Mouse (Mus musculus) MEL (cell line): ENCODE data around the gene Ankrd22. TPM values are rescaled to one million over a fixed set of nuclear protein-coding genes. Genes with fewer than 3 reads are reported as not detected.

Experiments
- DNase-seq: peaks from one replicate; pipeline ENCODE4 v3.0.0; 2011; ENCODE audit warnings: low read depth, low spot score
- H3K27ac ChIP-seq: 2 replicates; pipeline ENCODE4 v1.5.1; 2012; ENCODE audit warnings: low read depth, mild to moderate bottlenecking, control low read depth, low read length, moderate library complexity; ENCODE audit not compliant: control insufficient read depth
- H3K27me3 ChIP-seq, 2 experiments: fragments of 150-350 bp in 1 of 2; sonication (generic) in 1 of 2; 2 replicates each; pipeline ENCODE4 v1.6.1; 2012; ENCODE audit warnings: low read length in 2 of 2, mild to moderate bottlenecking in 2 of 2, improper control_type of control experiment in 1 of 2, moderate library complexity in 1 of 2; ENCODE audit not compliant: insufficient read depth in 2 of 2, control insufficient read depth in 1 of 2
- H3K36me3 ChIP-seq, 2 experiments: 2 replicates each; pipeline ENCODE4 v1.6.1; 2012 to 2014; ENCODE audit warnings: low read length in 2 of 2, improper control_type of control experiment in 1 of 2, inconsistent platforms in 1 of 2, mild to moderate bottlenecking in 1 of 2; ENCODE audit not compliant: insufficient read depth in 2 of 2, control insufficient read depth in 1 of 2
- H3K4me1 ChIP-seq, 2 experiments: fragments of 150-350 bp in 1 of 2; sonication (generic) in 1 of 2; 2 replicates each; pipeline ENCODE4 v1.6.1; 2012; ENCODE audit warnings: low read length in 2 of 2, improper control_type of control experiment in 1 of 2, mild to moderate bottlenecking in 1 of 2; ENCODE audit not compliant: insufficient read depth in 2 of 2, control insufficient read depth in 1 of 2
- H3K4me3 ChIP-seq, 2 experiments: fragments of 150-350 bp in 1 of 2; sonication (generic) in 1 of 2; 2 replicates each; pipeline ENCODE4 v1.5.1; 2012; ENCODE audit warnings: low read depth in 2 of 2, low read length in 2 of 2, mild to moderate bottlenecking in 2 of 2, moderate library complexity in 2 of 2, control low read depth in 1 of 2, improper control_type of control experiment in 1 of 2; ENCODE audit not compliant: control insufficient read depth in 1 of 2, insufficient read depth in 1 of 2
- H3K79me2 ChIP-seq: 2 replicates; pipeline ENCODE4 v1.6.1; 2012; ENCODE audit warnings: mild to moderate bottlenecking, low read length, moderate library complexity; ENCODE audit not compliant: control insufficient read depth, poor library complexity, insufficient read depth
- H3K9ac ChIP-seq: 2 replicates; pipeline ENCODE4 v1.6.1; 2012; ENCODE audit warnings: low read depth, mild to moderate bottlenecking, control low read depth, low read length, moderate library complexity; ENCODE audit not compliant: control insufficient read depth, poor library complexity, severe bottlenecking
- H3K9me3 ChIP-seq: fragments of 150-350 bp; sonication (generic); replicated peaks from 2 replicates; pipeline ENCODE4 v1.6.1; 2012; ENCODE audit warnings: mild to moderate bottlenecking, low read length, improper control_type of control experiment, moderate library complexity; ENCODE audit not compliant: insufficient read depth
- BHLHE40 ChIP-seq: IDR thresholded peaks from 2 replicates; pipeline ENCODE4 v1.6.1; 2012; ENCODE audit warnings: low read depth, mild to moderate bottlenecking, inconsistent platforms, low read length, improper control_type of control experiment, borderline replicate concordance
- CTCF ChIP-seq, 3 experiments: IDR thresholded peaks in 2 of 3; conservative IDR thresholded peaks in 1 of 3; 2 replicates each; pipeline ENCODE4 v1.5.1; 2011 to 2012; ENCODE audit warnings: low read length in 3 of 3, low read depth in 2 of 3, mild to moderate bottlenecking in 2 of 3, improper control_type of control experiment in 1 of 3, inconsistent platforms in 1 of 3, mixed read lengths in 1 of 3, moderate library complexity in 1 of 3; ENCODE audit not compliant: control insufficient read depth in 1 of 3, insufficient read depth in 1 of 3, poor library complexity in 1 of 3, severe bottlenecking in 1 of 3
- ELF1 ChIP-seq: IDR thresholded peaks from 2 replicates; pipeline ENCODE4 v1.6.1; 2014; ENCODE audit warnings: low read depth, mild to moderate bottlenecking, inconsistent platforms, low read length, improper control_type of control experiment, moderate library complexity
- EP300 ChIP-seq, 2 experiments: IDR thresholded peaks; 2 replicates each; pipeline ENCODE4 v1.6.1; 2011; ENCODE audit warnings: improper control_type of control experiment in 2 of 2, low read length in 2 of 2, low read depth in 1 of 2, mild to moderate bottlenecking in 1 of 2
- GABPA ChIP-seq: IDR thresholded peaks from 2 replicates; pipeline ENCODE4 v1.6.1; 2012; ENCODE audit warnings: low read depth, mild to moderate bottlenecking, inconsistent platforms, low read length, improper control_type of control experiment, moderate library complexity
- GATA1 ChIP-seq: IDR thresholded peaks from 2 replicates; pipeline ENCODE4 v1.6.1; 2011; ENCODE audit warnings: low read depth, low read length, improper control_type of control experiment
- JUND ChIP-seq: IDR thresholded peaks from 2 replicates; pipeline ENCODE4 v1.6.1; 2011; ENCODE audit warnings: low read depth, mild to moderate bottlenecking, improper control_type of control experiment, low read length
- KAT2A ChIP-seq: conservative IDR thresholded peaks from 2 replicates; pipeline ENCODE4 v1.6.1; 2012; ENCODE audit warnings: low read depth, low read length, improper control_type of control experiment, inconsistent platforms
- MAZ ChIP-seq: IDR thresholded peaks from 2 replicates; pipeline ENCODE4 v1.6.1; 2012; ENCODE audit warnings: low read depth, mild to moderate bottlenecking, inconsistent platforms, low read length, improper control_type of control experiment
- MYC ChIP-seq: IDR thresholded peaks from 2 replicates; pipeline ENCODE4 v1.6.1; 2011; ENCODE audit warnings: low read depth, mild to moderate bottlenecking, low read length, improper control_type of control experiment, moderate library complexity
- NELFE ChIP-seq: IDR thresholded peaks from 2 replicates; pipeline ENCODE4 v1.6.1; 2011; ENCODE audit warnings: low read depth, low read length, improper control_type of control experiment
- NRF1 ChIP-seq: IDR thresholded peaks from 2 replicates; pipeline ENCODE4 v1.6.1; 2014; ENCODE audit warnings: low read depth, mild to moderate bottlenecking, inconsistent platforms, low read length, improper control_type of control experiment, moderate library complexity; ENCODE audit not compliant: poor library complexity, insufficient read depth, severe bottlenecking
- SIN3A ChIP-seq: IDR thresholded peaks from 2 replicates; pipeline ENCODE4 v1.6.1; 2012; ENCODE audit warnings: low read length, improper control_type of control experiment, inconsistent platforms
- TCF12 ChIP-seq: IDR thresholded peaks from 2 replicates; pipeline ENCODE4 v1.6.1; 2014; ENCODE audit warnings: low read depth, mild to moderate bottlenecking, inconsistent platforms, low read length, improper control_type of control experiment, moderate library complexity
- USF1 ChIP-seq: IDR thresholded peaks from 2 replicates; pipeline ENCODE4 v1.6.1; 2014; ENCODE audit warnings: low read depth, mild to moderate bottlenecking, inconsistent platforms, low read length, improper control_type of control experiment, moderate library complexity
- USF2 ChIP-seq, 2 experiments: IDR thresholded peaks; 2 replicates each; pipeline ENCODE4 v1.6.1; 2011 to 2012; ENCODE audit warnings: improper control_type of control experiment in 2 of 2, low read length in 2 of 2, borderline replicate concordance in 1 of 2, inconsistent platforms in 1 of 2, low read depth in 1 of 2, mild to moderate bottlenecking in 1 of 2; ENCODE audit not compliant: insufficient read depth in 1 of 2
- ZC3H11A ChIP-seq: IDR thresholded peaks from 2 replicates; pipeline ENCODE4 v1.6.1; 2012; ENCODE audit warnings: low read depth, mild to moderate bottlenecking, inconsistent platforms, low read length, improper control_type of control experiment
- ZKSCAN1 ChIP-seq: IDR thresholded peaks from 2 replicates; pipeline ENCODE4 v1.6.1; 2012; ENCODE audit warnings: low read depth, mild to moderate bottlenecking, inconsistent platforms, low read length, improper control_type of control experiment, moderate library complexity
- ZNF384 ChIP-seq: IDR thresholded peaks from 2 replicates; pipeline ENCODE4 v1.6.1; 2012; ENCODE audit warnings: low read depth, mild to moderate bottlenecking, inconsistent platforms, low read length, improper control_type of control experiment
- polyA plus RNA-seq, 2 experiments: library from polyadenylated mRNA; stranded (reverse) in 1 of 2; unstranded in 1 of 2; fragments of >175 nt in 1 of 2; fragments of >200 nt in 1 of 2; gene quantifications; 2 replicates each; pipeline versions ENCODE4 v1.2.1 to v1.2.4; 2012; ENCODE audit warnings: low replicate concordance in 2 of 2, low read depth in 1 of 2; ENCODE audit not compliant: insufficient read length in 2 of 2, insufficient read depth in 1 of 2, missing spikeins in 1 of 2
- total RNA-seq: library from RNA; depleted of rRNA; stranded (reverse); fragments of 300-350 nt; gene quantifications from 2 replicates; pipeline ENCODE4 v1.2.3, GENCODE M21; 2012

The Ankrd22 gene
- total and polyA plus RNA-seq, 3 experiments: not detected

DNA sequence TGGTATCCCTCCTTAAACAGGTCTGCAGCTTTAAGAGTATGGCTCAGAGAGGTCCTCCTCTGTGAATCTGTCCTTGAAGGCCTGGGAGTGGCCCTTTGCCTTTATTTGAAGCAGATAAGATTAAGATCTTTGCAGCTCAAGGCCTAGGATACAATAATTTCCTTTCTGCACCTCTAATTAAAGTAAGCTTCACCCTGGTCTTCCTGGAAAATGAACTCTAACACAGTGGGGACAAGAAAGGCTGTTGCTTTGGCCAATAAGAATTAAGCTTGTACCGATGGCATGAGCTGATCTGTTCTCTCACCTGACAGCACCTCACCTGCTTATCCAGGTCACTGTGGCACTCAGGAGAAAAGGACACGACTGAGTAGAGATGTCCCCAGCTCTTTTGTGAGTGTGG, 45.0 kb upstream of the Ankrd22 start:
- H3K27me3 ChIP-seq: no peaks in the 10 kb centered on the region
- no peaks in the 10 kb centered on the region for H3K4me1 ChIP-seq
- no peak overlapping the region for H3K4me3 ChIP-seq
- no peak overlapping the region for H3K9ac ChIP-seq
- no peaks in the 10 kb centered on the region for H3K79me2 ChIP-seq
- no peaks in the 10 kb centered on the region for H3K9me3 ChIP-seq
- H3K27ac ChIP-seq: no peak overlapping the region
- TF ChIP-seq SIN3A: no peak
- TF ChIP-seq USF1: no peak
- TF ChIP-seq KAT2A: no peak
- no peak for TF ChIP-seq CTCF (IDR thresholded peaks at IDR 0.05 in 2 of 3, conservative IDR thresholded peaks at IDR 0.05 in 1 of 3; ENCODE audit: control insufficient read depth in 1 of 3, insufficient read depth in 1 of 3, low read depth in 2 of 3, low read length in 3 of 3, poor library complexity in 1 of 3, severe bottlenecking in 1 of 3)
- TF ChIP-seq GATA1: no peak
- TF ChIP-seq ZC3H11A: no peak
- no peak for TF ChIP-seq NELFE
- TF ChIP-seq ZKSCAN1: no peak
- no peak for TF ChIP-seq GABPA
- no peak for TF ChIP-seq BHLHE40
- no peak for TF ChIP-seq ZNF384
- H3K36me3 ChIP-seq: no peaks in the 10 kb centered on the region
- no peak for DNase-seq

DNA sequence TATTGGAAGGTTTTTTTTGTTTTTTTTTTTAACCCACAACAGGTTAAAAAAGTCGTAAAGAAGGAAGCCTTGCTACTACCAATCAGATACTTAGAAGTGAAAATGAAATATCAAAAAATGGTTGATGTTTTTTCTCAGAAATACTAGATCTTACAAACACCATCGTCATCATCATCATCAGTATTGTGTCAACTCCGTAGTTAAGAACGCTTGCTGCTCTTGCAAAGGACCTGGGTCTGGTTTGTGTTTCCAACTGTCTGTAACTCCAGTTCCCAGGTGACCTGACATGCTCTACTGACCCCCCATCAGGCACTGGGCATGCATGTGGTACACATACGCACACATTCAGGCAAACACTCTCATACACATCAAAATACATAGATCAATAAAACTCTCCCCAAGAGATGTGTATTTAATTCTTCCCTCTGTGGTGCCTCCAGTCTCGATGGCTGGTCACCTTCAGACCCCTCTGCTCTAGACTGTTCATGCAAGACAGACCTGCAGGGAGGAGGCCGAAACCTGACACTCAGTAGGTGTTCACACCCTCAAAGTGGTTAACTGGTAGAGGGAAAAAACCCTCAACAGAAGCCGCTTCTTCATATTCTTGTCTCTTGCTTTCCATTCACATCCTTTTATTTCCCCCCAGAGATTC, 44.2 kb upstream of the Ankrd22 start:
- Histone ChIP-seq H3K36me3 (no peaks in the 10 kb centered on the region), H3K9ac (no peak overlapping the region), H3K4me3 (no peak overlapping the region), H3K9me3 (no peaks in the 10 kb centered on the region), H3K27ac (no peak overlapping the region), H3K27me3 (no peaks in the 10 kb centered on the region)
- no peak for DNase-seq
- no peak for TF ChIP-seq JUND
- TF ChIP-seq BHLHE40: no peak
- TF ChIP-seq TCF12: no peak
- TF ChIP-seq NRF1: no peak
- no peak for TF ChIP-seq ZC3H11A
- no peak for TF ChIP-seq ELF1
- TF ChIP-seq MAZ: no peak
- TF ChIP-seq MYC: no peak
- TF ChIP-seq USF2 (IDR thresholded peaks at IDR 0.05; ENCODE audit: borderline replicate concordance in 1 of 2, insufficient read depth in 1 of 2, low read depth in 1 of 2, low read length in 2 of 2): no peak
- no peak for TF ChIP-seq EP300 (IDR thresholded peaks at IDR 0.05; ENCODE audit: low read depth in 1 of 2, low read length in 2 of 2)
- TF ChIP-seq NELFE: no peak
- TF ChIP-seq, all 39 proteins: peak for 0
- Histone ChIP-seq H3K79me2 (no peaks in the 10 kb centered on the region), H3K4me1 (no peaks in the 10 kb centered on the region)
